Mouse (Mus musculus): ENCODE results near the gene Rars. TPM values are rescaled to one million over a fixed set of nuclear protein-coding genes. Genes with fewer than 3 reads are reported as not detected.
A peak's percentile ranks its signal among the peaks of the same experiment; 100 is the strongest.
"Not testable (repeated sequence)": the region's sequence is repeated elsewhere in the genome, so short reads cannot be mapped to it uniquely, and the experiment has no call there.

Gene Rars
- total and polyA plus RNA-seq, 3 experiments: 9.5 to 150 (median 150) TPM

- Histone ChIP-seq H3K4me3 (ENCODE audit: low read depth, low read length) (no peak overlapping the region), H3K36me3 (replicated peaks) (no peaks in the 10 kb centered on the region), H3K4me1 (ENCODE audit: insufficient read depth, low read depth, low read length) (no peaks in the 10 kb centered on the region), H3K27me3 (ENCODE audit: insufficient read depth, low read length) (no peaks in the 10 kb centered on the region), H3K9me3 (replicated peaks) (peaks cover 9% of the 10 kb centered on the region)
- ATAC-seq (ENCODE audit: extremely low read depth, insufficient number of reproducible peaks, low FRiP score, poor library complexity, severe bottlenecking) (no peak), DNase-seq (ENCODE audit: low spot score) (no peak)
- TF ChIP-seq CTCF (IDR thresholded peaks at IDR 0.05; ENCODE audit: low read depth, low read length): no peak
- no peak for TF ChIP-seq POLR2AphosphoS5 (IDR thresholded peaks at IDR 0.05; ENCODE audit: insufficient replicate concordance, low read depth, low read length)
- TF ChIP-seq GATA1 (IDR thresholded peaks at IDR 0.05; ENCODE audit: borderline replicate concordance, low read length): no peak
- no peak for TF ChIP-seq GATA2 (IDR thresholded peaks at IDR 0.05; ENCODE audit: borderline replicate concordance, low read depth, low read length)
Measured at GRCm38 (mm10) chr11:35855567-35855966, 21.3 kb upstream of the Rars start.

GRCm38 (mm10) chr11:35854941-35855340 lies 20.6 kb upstream of the Rars start:
- H3K9me3 ChIP-seq (replicated peaks): peaks cover 6% of the 10 kb centered on the region
- ATAC-seq (ENCODE audit: extremely low read depth, insufficient number of reproducible peaks, low FRiP score, poor library complexity, severe bottlenecking): no peak
- TF ChIP-seq GATA2 (IDR thresholded peaks at IDR 0.05; ENCODE audit: borderline replicate concordance, low read depth, low read length): no peak
- no peak for TF ChIP-seq CTCF (IDR thresholded peaks at IDR 0.05; ENCODE audit: low read depth, low read length)
- no peak for TF ChIP-seq GATA1 (IDR thresholded peaks at IDR 0.05; ENCODE audit: borderline replicate concordance, low read length)
- TF ChIP-seq POLR2AphosphoS5 (IDR thresholded peaks at IDR 0.05; ENCODE audit: insufficient replicate concordance, low read depth, low read length): no peak
- TF ChIP-seq TAL1 (conservative IDR thresholded peaks at IDR 0.05; ENCODE audit: low read depth, low read length): no peak
- H3K27me3 ChIP-seq (ENCODE audit: insufficient read depth, low read length): no peaks in the 10 kb centered on the region
- H3K36me3 ChIP-seq (replicated peaks): no peaks in the 10 kb centered on the region
- no peak for DNase-seq (ENCODE audit: low spot score)
- no peak overlapping the region for H3K4me3 ChIP-seq (ENCODE audit: low read depth, low read length)
- no peaks in the 10 kb centered on the region for H3K4me1 ChIP-seq (ENCODE audit: insufficient read depth, low read depth, low read length)

- H3K36me3 ChIP-seq (replicated peaks): no peaks in the 10 kb centered on the region
- peaks cover 4% of the 10 kb centered on the region; the same call in 1 of the 2 replicates for H3K9me3 ChIP-seq (replicated peaks)
- no peak for TF ChIP-seq CTCF (IDR thresholded peaks at IDR 0.05; ENCODE audit: low read depth, low read length)
- TF ChIP-seq POLR2AphosphoS5 (IDR thresholded peaks at IDR 0.05; ENCODE audit: insufficient replicate concordance, low read depth, low read length): no peak
- TF ChIP-seq GATA2 (IDR thresholded peaks at IDR 0.05; ENCODE audit: borderline replicate concordance, low read depth, low read length): no peak
- TF ChIP-seq GATA1 (IDR thresholded peaks at IDR 0.05; ENCODE audit: borderline replicate concordance, low read length): no peak
- TF ChIP-seq TAL1 (conservative IDR thresholded peaks at IDR 0.05; ENCODE audit: low read depth, low read length): no peak
- H3K4me3 ChIP-seq (ENCODE audit: low read depth, low read length): no peak overlapping the region
- ATAC-seq (ENCODE audit: extremely low read depth, insufficient number of reproducible peaks, low FRiP score, poor library complexity, severe bottlenecking) (no peak), DNase-seq (ENCODE audit: low spot score) (no peak)
- H3K4me1 ChIP-seq (ENCODE audit: insufficient read depth, low read depth, low read length): no peaks in the 10 kb centered on the region
- no peaks in the 10 kb centered on the region for H3K27me3 ChIP-seq (ENCODE audit: insufficient read depth, low read length)
Measured at GRCm38 (mm10) chr11:35853651-35854050, 19.3 kb upstream of the Rars start.

- no peaks in the 10 kb centered on the region for H3K27me3 ChIP-seq (ENCODE audit: insufficient read depth, low read length)
- no peaks in the 10 kb centered on the region for H3K36me3 ChIP-seq (replicated peaks)
- H3K4me3 ChIP-seq (ENCODE audit: low read depth, low read length): no peak overlapping the region
- H3K9me3 ChIP-seq (replicated peaks): peaks cover 4% of the 10 kb centered on the region; the same call in 1 of the 2 replicates
- peak; percentile 45; the same call in 1 of the 2 replicates for ATAC-seq (ENCODE audit: extremely low read depth, insufficient number of reproducible peaks, low FRiP score, poor library complexity, severe bottlenecking)
- TF ChIP-seq CTCF (IDR thresholded peaks at IDR 0.05; ENCODE audit: low read depth, low read length) (peak; percentile 49), GATA1 (IDR thresholded peaks at IDR 0.05; ENCODE audit: borderline replicate concordance, low read length) (no peak), TAL1 (conservative IDR thresholded peaks at IDR 0.05; ENCODE audit: low read depth, low read length) (no peak), GATA2 (IDR thresholded peaks at IDR 0.05; ENCODE audit: borderline replicate concordance, low read depth, low read length) (no peak), POLR2AphosphoS5 (IDR thresholded peaks at IDR 0.05; ENCODE audit: insufficient replicate concordance, low read depth, low read length) (no peak)
- DNase-seq (ENCODE audit: low spot score): peak; percentile 6
- no peaks in the 10 kb centered on the region for H3K4me1 ChIP-seq (ENCODE audit: insufficient read depth, low read depth, low read length)
Measured at GRCm38 (mm10) chr11:35852731-35853130, 18.4 kb upstream of the Rars start.

GRCm38 (mm10) chr11:35844299-35844698 lies 10.0 kb upstream of the Rars start:
- Histone ChIP-seq H3K36me3 (replicated peaks) (no peaks in the 10 kb centered on the region), H3K4me1 (ENCODE audit: insufficient read depth, low read depth, low read length) (peaks cover 13% of the 10 kb centered on the region), H3K9me3 (replicated peaks) (no peaks in the 10 kb centered on the region), H3K27me3 (ENCODE audit: insufficient read depth, low read length) (peaks cover 7% of the 10 kb centered on the region), H3K4me3 (ENCODE audit: low read depth, low read length) (no peak overlapping the region)
- no peak for ATAC-seq (ENCODE audit: extremely low read depth, insufficient number of reproducible peaks, low FRiP score, poor library complexity, severe bottlenecking)
- DNase-seq (ENCODE audit: low spot score): no peak
- TF ChIP-seq CTCF (IDR thresholded peaks at IDR 0.05; ENCODE audit: low read depth, low read length) (no peak), GATA1 (IDR thresholded peaks at IDR 0.05; ENCODE audit: borderline replicate concordance, low read length) (no peak), TAL1 (conservative IDR thresholded peaks at IDR 0.05; ENCODE audit: low read depth, low read length) (no peak), GATA2 (IDR thresholded peaks at IDR 0.05; ENCODE audit: borderline replicate concordance, low read depth, low read length) (no peak), POLR2AphosphoS5 (IDR thresholded peaks at IDR 0.05; ENCODE audit: insufficient replicate concordance, low read depth, low read length) (no peak)

GRCm38 (mm10) chr11:35842560-35842959 lies 8.3 kb upstream of the Rars start:
- H3K4me1 ChIP-seq (ENCODE audit: insufficient read depth, low read depth, low read length): peaks cover 22% of the 10 kb centered on the region

More at GRCm38 (mm10) chr11:35842560-35842959, 8.3 kb upstream of the Rars start:
- not testable (repeated sequence) for H3K36me3 ChIP-seq (replicated peaks); H3K4me3 ChIP-seq (ENCODE audit: low read depth, low read length); DNase-seq (ENCODE audit: low spot score); H3K27me3 ChIP-seq (ENCODE audit: insufficient read depth, low read length); ATAC-seq (ENCODE audit: extremely low read depth, insufficient number of reproducible peaks, low FRiP score, poor library complexity, severe bottlenecking); H3K9me3 ChIP-seq (replicated peaks)

Measured in G1E (cell line).